Mouse (Mus musculus): Measurements from ENCODE around the gene Slc35f4.

DNA sequence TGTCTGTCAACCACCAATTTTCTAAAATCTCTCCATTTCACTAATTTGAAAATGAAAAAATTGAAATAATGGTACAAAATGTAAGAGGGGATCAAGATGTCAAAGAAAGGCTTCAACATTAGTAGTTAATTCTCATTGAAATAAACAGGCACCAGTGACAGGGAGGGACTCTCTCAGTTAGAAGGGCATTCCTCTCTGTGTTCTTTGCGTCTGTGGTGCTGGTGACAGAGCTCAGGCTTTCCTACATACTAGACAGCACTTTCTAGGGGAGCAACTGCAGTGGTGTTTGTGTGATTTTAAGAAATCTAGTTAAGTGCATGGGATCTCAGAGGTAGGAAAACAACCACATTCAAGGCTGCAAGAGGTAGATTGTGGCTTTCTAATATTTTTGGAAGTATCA lies 214.3 kb downstream of the Slc35f4 start:
- TF ChIP-seq CTCF (IDR thresholded peaks at IDR 0.05; ENCODE audit: extremely low read depth, insufficient read depth, insufficient read length, insufficient replicate concordance): no peak
- TF ChIP-seq POLR2A (IDR thresholded peaks at IDR 0.05; ENCODE audit: low read depth, low read length): no peak

All from spleen, adult 2 months (tissue).